Mouse (Mus musculus): ENCODE measurements at regions not wholly inside any gene's neighbourhood (a gene's known extent, or its start where the extent isn't known, plus 50 kb on each side); places are given as distances from the start of the nearest gene placed in this dataset.

GRCm38 (mm10) chr11:18715851-18716126 lies 303.0 kb downstream of the Meis1 start:
- DNase-seq (ENCODE audit: low read depth, low spot score) = no peak

GRCm38 (mm10) chr11:18715050-18715850 lies 303.5 kb downstream of the Meis1 start:
- DNase-seq (ENCODE audit: low read depth, low spot score) = no peak

- DNase-seq (ENCODE audit: low read depth, low spot score) = no peak
These were observed 304.4 kb downstream of the Meis1 start for GRCm38 (mm10) chr11:18714400-18714799.

- DNase-seq (ENCODE audit: low read depth, low spot score) = no peak
These were observed 306.1 kb downstream of the Meis1 start for GRCm38 (mm10) chr11:18712642-18713053.

- no peak for DNase-seq (ENCODE audit: low read depth, low spot score)
These were observed 309.2 kb downstream of the Meis1 start for GRCm38 (mm10) chr11:18709628-18710027.

GRCm38 (mm10) chr11:18681593-18681992 lies 337.2 kb downstream of the Meis1 start:
- no peak for DNase-seq (ENCODE audit: low read depth, low spot score)

- no peak for DNase-seq (ENCODE audit: low read depth, low spot score)
These were observed 341.9 kb downstream of the Meis1 start for GRCm38 (mm10) chr11:18676876-18677275.

- DNase-seq (ENCODE audit: low read depth, low spot score) = no peak
These were observed 347.8 kb downstream of the Meis1 start for GRCm38 (mm10) chr11:18670967-18671366.

- no peak for DNase-seq (ENCODE audit: low read depth, low spot score)
These were observed 349.5 kb downstream of the Meis1 start for GRCm38 (mm10) chr11:18669322-18669721.

- no peak for DNase-seq (ENCODE audit: low read depth, low spot score)
These were observed 362.4 kb downstream of the Meis1 start for GRCm38 (mm10) chr11:18656358-18656757.

GRCm38 (mm10) chr11:18631975-18632773 lies 386.6 kb downstream of the Meis1 start:
- DNase-seq (ENCODE audit: low read depth, low spot score) = no peak

- DNase-seq (ENCODE audit: low read depth, low spot score) = no peak
These were observed 387.2 kb downstream of the Meis1 start for GRCm38 (mm10) chr11:18631570-18631969.

- no peak for DNase-seq (ENCODE audit: low read depth, low spot score)
These were observed 397.0 kb downstream of the Meis1 start for GRCm38 (mm10) chr11:18621777-18622176.

GRCm38 (mm10) chr11:18604836-18605235 lies 413.9 kb downstream of the Meis1 start:
- DNase-seq (ENCODE audit: low read depth, low spot score) = no peak

GRCm38 (mm10) chr11:18601568-18602182 lies 417.1 kb downstream of the Meis1 start:
- DNase-seq (ENCODE audit: low read depth, low spot score) = no peak

GRCm38 (mm10) chr11:18598349-18598748 lies 420.4 kb downstream of the Meis1 start:
- no peak for DNase-seq (ENCODE audit: low read depth, low spot score)

GRCm38 (mm10) chr11:18596996-18597395 lies 421.8 kb downstream of the Meis1 start:
- no peak for DNase-seq (ENCODE audit: low read depth, low spot score)

GRCm38 (mm10) chr11:18590487-18590886 lies 428.3 kb downstream of the Meis1 start:
- DNase-seq (ENCODE audit: low read depth, low spot score) = no peak

GRCm38 (mm10) chr11:18586468-18586867 lies 432.3 kb downstream of the Meis1 start:
- DNase-seq (ENCODE audit: low read depth, low spot score) = no peak

GRCm38 (mm10) chr11:18585031-18585430 lies 433.8 kb downstream of the Meis1 start:
- DNase-seq (ENCODE audit: low read depth, low spot score) = no peak

GRCm38 (mm10) chr11:18582781-18583161 lies 436.0 kb downstream of the Meis1 start:
- no peak for DNase-seq (ENCODE audit: low read depth, low spot score)

GRCm38 (mm10) chr11:18581997-18582780 lies 436.6 kb downstream of the Meis1 start:
- no peak for DNase-seq (ENCODE audit: low read depth, low spot score)

Data from retina, adult 2 months (tissue).